Mouse (Mus musculus) adrenal gland, postnatal 10 days (tissue): Measurements from ENCODE around the gene Gdf15. TPM values are rescaled to one million over a fixed set of nuclear protein-coding genes. Genes with fewer than 3 reads are reported as not detected.
"Not testable (repeated sequence)": the region's sequence is repeated elsewhere in the genome, so short reads cannot be mapped to it uniquely, and the experiment has no call there.

Experiments
- DNase-seq: peaks from one replicate; pipeline ENCODE4 v3.0.0; 2021; ENCODE audit warnings: mixed read lengths
- total RNA-seq, 2 experiments: library from RNA; stranded (reverse); gene quantifications; 2 replicates each; pipeline ENCODE4 v1.2.3; 2021

Gene Gdf15
- total RNA-seq, 2 experiments from 2014 or later: 0.79 to 1.7 TPM

- no peak for DNase-seq
Measured at GRCm38 (mm10) chr8:70606780-70607602, 25.3 kb downstream of the Gdf15 start.

GRCm38 (mm10) chr8:70605871-70606779 lies 26.1 kb downstream of the Gdf15 start:
- DNase-seq: no peak

- DNase-seq: no peak
Measured at GRCm38 (mm10) chr8:70604558-70604957, 27.7 kb downstream of the Gdf15 start.

DNA sequence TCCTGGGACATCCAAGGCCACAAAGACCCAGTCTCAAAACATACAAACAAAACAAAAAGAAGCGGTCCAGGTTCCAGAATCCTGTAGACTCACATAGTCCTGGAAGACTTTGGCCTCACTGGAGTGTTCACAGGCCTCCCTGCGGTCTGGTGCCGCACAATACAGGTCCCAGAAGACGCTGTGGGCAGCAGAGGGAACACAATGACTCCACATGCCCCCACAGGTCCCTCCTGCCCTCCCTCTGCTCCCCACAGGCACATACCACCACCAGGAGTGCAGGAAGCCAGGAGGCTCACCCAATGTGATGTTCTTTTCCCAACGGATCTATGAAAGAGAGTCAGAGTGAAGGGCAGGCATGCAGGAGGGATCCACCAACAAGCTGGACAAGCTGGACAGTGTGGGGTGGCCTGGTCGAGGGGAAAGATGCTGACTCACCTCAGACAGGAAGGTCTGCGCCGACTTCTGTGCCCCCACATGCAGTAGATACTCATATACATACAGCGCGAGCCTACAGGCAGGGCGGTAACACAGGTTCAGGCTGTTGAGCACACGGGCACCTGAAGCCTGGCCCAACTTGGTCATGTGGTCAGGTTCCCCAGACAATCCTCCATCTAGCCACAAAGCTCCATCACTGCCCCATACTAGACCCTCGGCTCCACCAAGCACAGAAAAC lies 30.0 kb downstream of the Gdf15 start:
- DNase-seq: no peak

GRCm38 (mm10) chr8:70601271-70601649 lies 31.0 kb downstream of the Gdf15 start:
- peak; percentile 94 for DNase-seq

GRCm38 (mm10) chr8:70600473-70601270 lies 31.6 kb downstream of the Gdf15 start:
- DNase-seq: peak; percentile 59

DNA sequence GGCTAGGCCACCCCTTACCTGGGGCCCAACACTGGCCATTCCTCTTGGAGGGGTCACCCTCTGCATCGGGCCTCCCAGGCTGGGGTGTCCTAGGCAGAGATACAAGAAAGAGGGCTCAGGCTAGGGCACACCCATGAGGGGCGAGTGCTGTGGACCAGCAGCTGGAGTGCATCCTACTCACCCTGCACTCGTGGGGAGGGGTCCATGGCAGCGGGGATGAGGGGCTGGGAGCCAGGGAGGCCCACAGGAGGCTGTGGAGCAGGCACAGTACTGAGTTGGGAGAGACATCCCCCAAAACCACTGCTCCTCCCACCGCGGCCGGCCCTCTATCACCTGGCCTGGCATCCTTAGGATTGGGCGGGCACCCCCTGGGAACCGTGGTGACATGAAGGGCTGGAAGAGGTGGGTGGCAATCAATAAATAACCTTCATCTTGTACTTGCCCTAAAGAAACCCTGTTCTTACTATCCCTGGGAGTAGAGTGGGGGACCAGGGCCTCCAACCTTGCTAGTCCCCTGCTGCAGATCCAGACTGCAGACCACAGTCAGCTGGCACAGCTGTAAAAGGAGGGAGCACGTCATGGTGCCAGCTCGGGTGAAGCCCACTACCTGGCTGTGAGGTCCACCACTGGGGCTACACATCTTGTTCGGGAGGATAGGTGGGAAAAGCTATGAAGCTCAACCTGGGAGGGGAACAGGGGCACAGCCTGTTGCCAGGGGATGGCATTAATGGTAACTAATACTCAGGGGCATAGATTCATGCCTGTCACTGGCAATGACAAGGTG lies 32.6 kb downstream of the Gdf15 start:
- no peak for DNase-seq

DNA sequence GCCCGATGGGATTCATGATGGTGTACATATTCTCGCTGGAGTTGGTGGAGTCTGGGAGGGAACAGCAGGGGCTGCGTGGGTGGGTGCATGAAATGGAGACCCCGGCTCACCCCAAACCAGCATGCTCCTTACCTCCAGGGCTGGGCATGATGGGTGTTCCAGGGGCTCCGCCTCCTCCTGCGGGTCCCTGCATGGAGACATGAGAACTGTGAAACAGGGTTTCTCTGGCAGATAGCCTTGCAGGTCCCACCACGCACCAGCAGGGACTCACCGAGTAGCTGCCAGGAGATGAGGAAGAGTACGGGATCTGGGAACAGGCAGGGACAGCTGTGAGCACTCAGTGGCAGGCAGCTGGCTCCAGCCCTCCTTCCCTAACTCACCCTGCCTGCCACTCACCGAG lies 33.5 kb downstream of the Gdf15 start:
- DNase-seq: no peak

DNA sequence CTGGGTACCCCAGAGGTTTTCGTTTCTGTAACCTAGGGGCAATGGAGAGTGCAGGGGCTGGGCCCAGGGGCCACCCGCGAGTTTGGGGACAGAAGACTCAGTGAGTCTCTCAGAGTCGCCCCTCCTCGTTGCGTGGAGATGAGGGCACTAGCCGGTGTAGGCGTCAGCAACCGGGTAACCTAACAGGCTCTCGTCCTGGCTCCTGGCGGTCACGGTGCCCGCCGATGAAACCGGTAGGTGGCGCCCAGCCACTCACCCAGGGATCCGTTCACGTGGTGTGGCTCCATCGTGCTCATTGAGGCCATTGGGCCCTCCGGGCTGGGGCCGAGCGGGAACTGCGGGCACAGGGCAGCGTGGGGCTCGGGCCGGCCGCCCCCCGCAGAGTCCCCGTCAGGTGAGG lies 34.0 kb downstream of the Gdf15 start:
- peak; percentile 92 for DNase-seq

DNA sequence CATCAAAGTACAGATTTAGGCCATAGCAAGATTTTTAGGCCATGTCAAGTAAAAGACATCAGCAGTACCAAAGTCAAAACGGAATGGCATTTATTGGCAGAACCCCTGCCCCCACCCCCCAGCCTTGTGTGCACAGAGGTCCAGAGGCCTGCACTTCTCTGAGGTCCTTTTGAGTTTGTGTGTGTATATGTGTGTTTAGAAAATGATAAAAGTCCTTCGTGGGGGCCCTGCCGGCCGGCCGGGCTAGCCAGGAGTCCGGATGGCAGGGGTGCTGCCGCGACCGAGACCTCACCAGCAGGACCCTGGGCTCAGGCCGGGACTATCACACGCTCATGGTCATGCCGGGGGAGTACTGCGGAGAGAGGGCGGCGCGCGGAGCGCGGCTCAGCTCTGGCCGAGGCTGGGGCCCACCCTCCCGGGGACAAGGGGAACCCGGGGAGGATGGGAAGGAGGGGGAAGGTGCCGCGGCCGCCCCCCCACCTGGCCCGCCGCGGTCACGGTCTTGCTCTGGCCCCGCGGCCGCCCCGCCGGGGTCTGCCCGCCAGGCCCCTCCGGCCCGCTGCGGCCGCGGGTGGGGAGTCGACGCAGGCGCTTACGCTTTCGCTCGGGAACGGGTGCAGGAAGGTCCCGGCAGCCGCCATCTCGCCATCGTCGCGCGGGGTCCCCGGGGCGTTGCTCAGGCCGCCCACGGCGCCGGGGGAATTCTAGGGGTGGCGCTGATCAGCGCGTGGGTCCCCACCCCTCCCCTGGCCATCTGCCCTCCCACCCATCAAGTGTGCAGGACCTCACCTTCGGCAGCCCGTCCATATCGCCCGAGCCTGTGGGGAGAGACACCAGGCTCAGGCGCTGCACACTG lies 34.6 kb downstream of the Gdf15 start:
- DNase-seq: no peak

- no peak for DNase-seq
Measured at GRCm38 (mm10) chr8:70596775-70597416, 35.4 kb downstream of the Gdf15 start.

- DNase-seq: no peak
Measured at GRCm38 (mm10) chr8:70596216-70596615, 36.0 kb downstream of the Gdf15 start.

- DNase-seq: no peak
Measured at GRCm38 (mm10) chr8:70595811-70596210, 36.4 kb downstream of the Gdf15 start.

DNA sequence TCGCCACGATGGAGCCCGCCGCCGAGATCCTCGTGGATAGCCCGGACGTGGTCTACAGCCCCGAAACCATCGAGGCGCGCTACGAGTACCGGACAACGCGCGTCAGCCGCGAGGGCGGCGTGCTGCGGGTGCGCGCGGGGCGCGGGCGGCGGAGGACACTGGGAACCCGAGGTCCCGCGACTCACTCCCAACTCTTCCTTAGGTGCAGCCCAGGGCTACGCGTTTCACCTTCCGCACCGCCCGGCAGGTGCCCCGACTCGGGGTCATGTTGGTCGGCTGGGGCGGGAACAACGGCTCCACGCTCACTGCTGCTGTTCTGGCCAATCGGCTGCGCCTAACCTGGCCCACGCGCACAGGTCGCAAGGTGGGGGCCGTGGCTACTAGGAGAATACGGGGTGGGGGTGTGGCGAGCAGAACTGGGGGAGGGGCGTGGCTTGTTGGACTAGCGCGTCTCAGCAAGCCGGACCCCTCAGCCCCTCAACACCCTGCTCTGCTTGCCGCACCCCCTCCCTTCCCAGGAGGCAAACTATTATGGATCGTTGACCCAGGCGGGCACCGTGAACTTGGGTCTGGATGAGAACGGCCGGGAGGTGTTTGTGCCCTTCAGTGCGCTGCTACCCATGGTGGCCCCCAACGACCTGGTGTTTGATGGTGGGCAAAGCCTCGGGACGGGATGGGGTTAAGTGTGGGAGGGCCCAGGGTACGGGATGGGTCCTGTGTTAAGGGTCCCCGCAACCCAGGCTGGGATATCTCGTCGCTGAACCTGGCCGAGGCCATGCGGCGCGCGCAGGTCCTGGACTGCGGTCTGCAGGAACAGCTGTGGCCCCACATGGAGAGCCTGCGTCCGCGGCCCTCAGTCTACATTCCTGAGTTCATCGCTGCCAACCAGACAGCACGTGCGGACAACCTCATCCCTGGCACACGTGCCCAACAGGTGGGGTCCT lies 37.4 kb downstream of the Gdf15 start:
- no peak for DNase-seq

DNA sequence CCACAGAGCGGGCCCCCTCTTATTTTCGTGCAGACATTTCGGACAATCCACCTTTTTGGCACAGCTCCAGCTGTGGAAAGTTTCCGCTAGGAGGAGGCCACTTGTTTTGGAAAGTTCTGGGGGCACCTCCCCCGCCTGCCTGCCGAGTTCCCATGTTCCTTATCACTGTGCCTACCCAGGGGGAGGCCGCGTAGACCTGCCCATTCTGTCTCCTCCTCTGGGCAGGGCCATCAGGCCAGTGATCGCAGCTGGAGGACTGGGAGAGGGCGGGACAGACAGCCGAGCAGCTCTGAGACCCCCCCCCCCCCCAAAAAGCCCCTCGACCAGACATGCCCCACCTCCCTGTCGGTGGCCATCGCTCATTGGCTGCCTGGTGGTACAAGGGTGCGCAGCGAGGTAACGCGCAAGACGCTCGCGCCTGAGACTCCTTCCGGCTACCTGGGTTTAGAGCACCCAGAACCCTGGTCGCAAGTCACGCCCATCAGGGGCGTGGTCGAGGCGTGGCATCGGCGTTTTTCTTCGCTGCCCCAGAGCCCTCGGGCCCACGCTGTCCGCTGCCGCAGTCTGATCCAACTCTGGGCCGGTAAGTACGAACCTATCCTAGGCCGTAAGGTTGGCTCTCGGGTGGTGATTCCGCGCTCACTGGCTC lies 38.2 kb downstream of the Gdf15 start, which contains the start of gene Isyna1:
TSS of gene Isyna1 (plus strand) at position 413 of the 649 bp plus-strand sequence.
- DNase-seq: peak; percentile 95

- DNase-seq: peak; percentile 71
Measured at GRCm38 (mm10) chr8:70593173-70593572, 39.1 kb downstream of the Gdf15 start.

DNA sequence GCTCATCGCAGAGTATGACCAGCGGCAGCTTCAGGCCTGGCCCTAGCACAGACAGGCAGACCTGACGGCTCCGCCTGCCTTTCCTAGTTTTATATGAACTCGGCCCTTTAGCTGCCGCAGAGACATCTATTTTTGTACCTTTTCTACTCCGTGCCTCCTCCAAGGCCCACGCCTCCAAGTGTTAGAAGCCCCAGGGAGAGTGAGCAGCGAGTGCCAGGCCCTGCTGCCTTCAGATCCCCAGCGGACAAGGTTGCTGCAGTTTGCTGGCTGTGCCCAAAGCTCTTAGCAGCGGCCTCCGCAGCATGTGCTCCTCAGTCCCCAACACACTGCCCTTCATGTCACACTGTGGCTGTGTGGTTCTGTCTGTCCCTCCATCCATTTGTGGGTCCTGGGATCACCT lies 40.7 kb downstream of the Gdf15 start:
- peak; percentile 67 for DNase-seq

- not testable (repeated sequence) for DNase-seq
Measured at GRCm38 (mm10) chr8:70587955-70588354, 44.3 kb downstream of the Gdf15 start.
